Mouse (Mus musculus) lung, adult 2 months (tissue): ENCODE results near the gene Tmem150b.

Experiments
- CTCF ChIP-seq: fragments of 200-500 bp; IDR thresholded peaks from 2 replicates; pipeline ENCODE4 v1.5.1; 2011; ENCODE audit warnings: mild to moderate bottlenecking, low read length, control low read depth; ENCODE audit not compliant: insufficient read depth
- POLR2A ChIP-seq: fragments of 200-500 bp; IDR thresholded peaks from 2 replicates; pipeline ENCODE4 v1.6.1; 2011; ENCODE audit warnings: low read depth, mild to moderate bottlenecking, control low read depth, low read length, borderline replicate concordance; ENCODE audit errors: extremely low read depth

- TF ChIP-seq CTCF (no peak), POLR2A (no peak)
Measured at GRCm38 (mm10) chr7:4658128-4658907, 66.7 kb downstream of the Tmem150b start.
